Mouse (Mus musculus) midbrain, embryonic 11.5 days (tissue): ENCODE measurements around the gene Rfpl4b. TPM values are rescaled to one million over a fixed set of nuclear protein-coding genes. Genes with fewer than 3 reads are reported as not detected.
A peak's percentile ranks its signal among the peaks of the same experiment; 100 is the strongest.
"Not testable (repeated sequence)": the region's sequence is repeated elsewhere in the genome, so short reads cannot be mapped to it uniquely, and the experiment has no call there.

Experiments
- ATAC-seq: fragments of 200-750 bp; cut with Nextera tagmentation; 2 replicates; pipeline ENCODE4 v1.8.0; 2017; ENCODE audit warnings: moderate TSS enrichment, moderate library complexity; ENCODE audit not compliant: low FRiP score
- DNase-seq: peaks from one replicate; pipeline ENCODE4 v3.0.0; 2015; ENCODE audit warnings: low spot score; ENCODE audit errors: missing footprints
- H3K27ac ChIP-seq: fragments of 300-500 bp; sonication (generic); 2 replicates; pipeline ENCODE4 v1.5.1; 2014; ENCODE audit warnings: low read depth, low read length
- H3K27me3 ChIP-seq: fragments of 300-500 bp; sonication (generic); 2 replicates; pipeline ENCODE4 v1.6.1; 2014; ENCODE audit warnings: mild to moderate bottlenecking, low read length, moderate library complexity, mixed read lengths; ENCODE audit not compliant: control insufficient read depth, insufficient read depth
- H3K36me3 ChIP-seq: fragments of 300-500 bp; sonication (generic); 2 replicates; pipeline ENCODE4 v1.6.1; 2014; ENCODE audit warnings: mild to moderate bottlenecking, low read length, moderate library complexity, mixed read lengths; ENCODE audit not compliant: control insufficient read depth, insufficient read depth
- H3K4me1 ChIP-seq: fragments of 300-500 bp; sonication (generic); 2 replicates; pipeline ENCODE4 v1.6.1; 2014; ENCODE audit warnings: low read length; ENCODE audit not compliant: control insufficient read depth, insufficient read depth
- H3K4me2 ChIP-seq: fragments of 300-500 bp; sonication (generic); 2 replicates; pipeline ENCODE4 v1.6.1; 2014; ENCODE audit warnings: mild to moderate bottlenecking, moderate library complexity
- H3K4me3 ChIP-seq: fragments of 300-500 bp; sonication (generic); 2 replicates; pipeline ENCODE4 v1.5.1; 2014; ENCODE audit warnings: low read depth, low read length
- H3K9ac ChIP-seq: fragments of 300-500 bp; sonication (generic); 2 replicates; pipeline ENCODE4 v1.6.1; 2014; ENCODE audit warnings: low read length
- H3K9me3 ChIP-seq: fragments of 300-500 bp; sonication (generic); 2 replicates; pipeline ENCODE4 v1.6.1; 2016; ENCODE audit warnings: low read length; ENCODE audit not compliant: control insufficient read depth
- WGBS: fragments of 180-500 bp; shearing (Covaris S2); extraction: QIAGEN DNeasy Blood & Tissue Kit; methylation state at CpG from one replicate; pipeline ENCODE4 v1.1.7; 2014; 5-methylcytosine and 5-hydroxymethylcytosine counted together
- polyA plus RNA-seq: library from polyadenylated mRNA; unstranded; fragments of >200 nt; fragmentation: Nextera tagmentation; extraction: Ambion mirVana; gene quantifications from 2 replicates; pipeline ENCODE4 v1.2.1, GENCODE M21; 2014

The Rfpl4b gene
- polyA plus RNA-seq, result not detected in 2 replicates

DNA sequence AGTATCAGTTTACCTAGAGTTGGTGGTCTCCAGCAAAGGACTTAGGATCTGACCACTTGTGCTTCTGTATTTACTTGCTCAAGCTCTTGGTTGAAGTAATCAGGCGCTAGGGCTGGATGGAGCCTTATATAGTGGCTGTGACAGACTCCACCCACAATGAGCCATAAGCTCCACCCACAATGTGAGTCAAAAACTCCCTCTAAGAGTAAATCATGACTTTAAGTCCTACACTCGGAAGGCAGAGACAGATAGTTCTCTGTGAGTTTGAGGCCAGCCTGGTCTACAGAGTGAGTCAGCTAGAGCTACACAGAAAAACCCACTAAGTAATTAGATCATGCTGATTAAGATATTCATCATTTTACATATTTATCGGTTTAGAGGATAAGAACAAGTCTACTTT is at the start of gene Rfpl4b:
Rfpl4b (minus strand) TSS at position 101 of the 400 bp plus-strand sequence.
- Histone ChIP-seq H3K36me3 (no peaks in the 10 kb centered on the region), H3K27me3 (no peaks in the 10 kb centered on the region), H3K9ac (no peak within 1 kb of the TSS), H3K4me3 (no peak within 1 kb of the TSS), H3K27ac (no peak within 1 kb of the TSS), H3K9me3 (0 out of 2 replicates have a peak, but pooled peaks cover 4% of the 10 kb centered on the region), H3K4me1 (no peaks in the 10 kb centered on the region), H3K4me2 (no peak within 1 kb of the TSS)
- no peak for DNase-seq
- no peak for ATAC-seq
- WGBS, result 89% methylated on average over 3 of the region's 3 CpGs

DNA sequence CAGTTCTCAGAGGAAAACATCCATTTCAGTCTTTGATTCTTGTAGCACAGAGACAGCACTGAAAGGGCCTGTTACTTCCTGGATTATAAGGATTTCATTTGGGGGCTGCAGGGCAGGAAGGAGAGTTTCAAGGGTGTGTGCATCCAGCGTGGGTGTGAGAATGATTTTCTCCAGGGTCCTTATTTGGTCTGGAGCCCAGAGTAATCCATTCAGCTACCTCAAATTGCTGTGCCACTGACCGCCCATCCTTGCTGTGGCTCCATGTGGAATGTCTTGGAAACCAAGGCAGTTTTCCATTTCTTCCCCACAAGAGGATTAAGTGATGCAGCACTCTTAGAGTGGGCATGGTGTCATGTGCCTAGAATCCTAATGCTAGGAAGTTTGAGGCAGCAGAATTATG is 33.6 kb upstream of the Rfpl4b start:
- Histone ChIP-seq H3K4me3 (no peak overlapping the region), H3K9me3 (no peaks in the 10 kb centered on the region), H3K36me3 (no peaks in the 10 kb centered on the region), H3K27ac (no peak overlapping the region), H3K4me2 (no peak overlapping the region), H3K9ac (no peak overlapping the region), H3K4me1 (no peaks in the 10 kb centered on the region), H3K27me3 (no peaks in the 10 kb centered on the region)
- no peak for DNase-seq
- 63% methylated on average over 2 of the region's 2 CpGs for WGBS
- ATAC-seq, result no peak

DNA sequence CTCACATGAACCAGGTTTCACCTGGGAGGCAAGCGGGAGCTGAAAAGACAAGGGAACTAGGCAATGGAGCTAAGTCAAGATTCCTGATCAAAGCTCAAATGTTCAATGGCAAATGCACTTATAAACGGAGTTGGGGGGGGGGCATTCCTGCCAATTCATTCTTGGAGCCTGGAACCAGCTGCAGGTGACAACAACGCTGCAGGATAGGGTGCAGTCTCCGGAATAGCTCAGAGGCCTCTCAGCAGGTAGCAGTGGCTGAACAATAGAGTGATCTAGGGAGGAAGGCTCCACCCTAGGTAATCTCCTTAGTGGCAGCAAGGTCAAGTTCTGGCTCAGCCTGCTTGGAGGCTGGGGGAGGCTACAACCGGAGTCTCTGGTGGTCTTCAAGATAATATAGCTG is 28.4 kb upstream of the Rfpl4b start:
- H3K4me2 ChIP-seq, H3K4me1 ChIP-seq, H3K4me3 ChIP-seq, ATAC-seq, H3K9ac ChIP-seq, H3K9me3 ChIP-seq, H3K27ac ChIP-seq, H3K36me3 ChIP-seq, DNase-seq, H3K27me3 ChIP-seq: not testable (repeated sequence)
- WGBS, result 40% methylated on average over 5 of the region's 5 CpGs

DNA sequence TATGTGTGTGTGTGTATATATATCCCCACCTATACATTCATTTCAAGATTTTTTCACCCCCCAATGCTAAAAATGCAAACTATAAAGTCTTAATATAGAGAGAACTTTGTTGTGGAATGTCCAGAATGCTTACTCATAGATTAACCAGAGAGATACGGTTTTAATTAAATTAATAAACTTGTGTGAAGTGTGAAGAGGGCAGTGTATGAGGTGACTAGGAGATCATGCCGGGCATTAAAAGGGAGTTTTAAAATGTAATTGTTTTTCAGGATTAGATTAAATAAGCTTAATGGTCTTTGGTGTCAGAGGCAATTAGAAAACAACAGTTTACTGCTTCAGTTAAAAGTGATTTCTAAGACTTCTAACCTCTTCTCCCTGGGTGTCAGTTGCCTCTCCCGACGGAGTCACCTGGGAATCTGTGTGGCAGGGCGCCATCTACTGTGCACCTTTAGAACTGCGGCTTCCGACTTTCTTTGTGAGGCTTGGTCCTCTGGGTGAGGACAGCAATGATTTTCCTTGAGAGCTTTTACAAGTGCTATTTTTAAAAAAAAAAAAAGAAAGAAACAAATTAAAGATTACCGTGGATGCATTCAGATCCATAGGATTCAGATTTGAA is 27.4 kb upstream of the Rfpl4b start:
- H3K36me3 ChIP-seq, result no peaks in the 10 kb centered on the region
- no peak overlapping the region for H3K4me3 ChIP-seq
- no peak overlapping the region for H3K27ac ChIP-seq
- DNase-seq, result peak; percentile 99
- H3K9me3 ChIP-seq, result no peaks in the 10 kb centered on the region
- ATAC-seq, result peak; percentile 79
- H3K9ac ChIP-seq, result no peak overlapping the region
- no peaks in the 10 kb centered on the region for H3K4me1 ChIP-seq
- H3K27me3 ChIP-seq, result no peaks in the 10 kb centered on the region
- no peak overlapping the region for H3K4me2 ChIP-seq
- 27% methylated on average over 8 of the region's 8 CpGs for WGBS

- ATAC-seq (no peak), DNase-seq (no peak)
- Histone ChIP-seq H3K4me1 (no peaks in the 10 kb centered on the region), H3K36me3 (no peaks in the 10 kb centered on the region), H3K27me3 (no peaks in the 10 kb centered on the region), H3K27ac (no peak overlapping the region), H3K4me3 (no peak overlapping the region), H3K9ac (no peak overlapping the region), H3K4me2 (no peak overlapping the region), H3K9me3 (no peaks in the 10 kb centered on the region)
- 89% methylated on average over 4 of the region's 4 CpGs for WGBS
These were observed 26.7 kb upstream of the Rfpl4b start for GRCm38 (mm10) chr10:38848231-38848630.

GRCm38 (mm10) chr10:38823741-38824140 is 2.2 kb upstream of the Rfpl4b start:
- 45% methylated on average over 1 of the region's 1 CpGs for WGBS
- no peak overlapping the region for H3K27ac ChIP-seq
- no peaks in the 10 kb centered on the region for H3K27me3 ChIP-seq
- H3K4me1 ChIP-seq, result no peaks in the 10 kb centered on the region
- H3K36me3 ChIP-seq, result no peaks in the 10 kb centered on the region
- 0 out of 2 replicates have a peak, but pooled peaks cover 4% of the 10 kb centered on the region for H3K9me3 ChIP-seq
- no peak overlapping the region for H3K4me3 ChIP-seq
- no peak overlapping the region for H3K9ac ChIP-seq
- DNase-seq, result no peak
- ATAC-seq, result no peak
- no peak overlapping the region for H3K4me2 ChIP-seq

DNA sequence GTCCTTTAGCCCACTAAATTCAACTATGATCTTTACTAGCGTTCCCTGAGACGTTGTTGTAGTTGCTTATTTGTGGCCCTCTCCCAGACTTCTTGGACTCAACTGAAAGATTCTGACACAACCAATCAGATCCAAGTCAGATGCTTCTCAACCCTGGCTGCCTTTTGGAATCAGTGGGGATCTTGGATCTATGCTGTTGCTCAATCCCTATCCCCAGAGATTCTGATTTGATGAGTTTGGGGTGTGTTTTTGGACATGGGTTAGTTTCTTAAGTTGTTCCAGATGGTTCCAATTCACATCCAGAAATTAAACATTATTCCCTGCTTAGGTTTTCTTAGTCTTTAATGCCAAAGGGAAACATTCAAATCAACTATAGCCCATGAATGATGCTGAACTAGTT is 15.5 kb downstream of the Rfpl4b start:
- Histone ChIP-seq H3K9me3 (no peaks in the 10 kb centered on the region), H3K27ac (no peak overlapping the region), H3K36me3 (no peaks in the 10 kb centered on the region), H3K27me3 (no peaks in the 10 kb centered on the region), H3K4me2 (no peak overlapping the region), H3K4me1 (no peaks in the 10 kb centered on the region), H3K9ac (no peak overlapping the region), H3K4me3 (no peak overlapping the region)
- ATAC-seq (no peak), DNase-seq (no peak)
- 90% methylated on average over 2 of the region's 2 CpGs for WGBS

DNA sequence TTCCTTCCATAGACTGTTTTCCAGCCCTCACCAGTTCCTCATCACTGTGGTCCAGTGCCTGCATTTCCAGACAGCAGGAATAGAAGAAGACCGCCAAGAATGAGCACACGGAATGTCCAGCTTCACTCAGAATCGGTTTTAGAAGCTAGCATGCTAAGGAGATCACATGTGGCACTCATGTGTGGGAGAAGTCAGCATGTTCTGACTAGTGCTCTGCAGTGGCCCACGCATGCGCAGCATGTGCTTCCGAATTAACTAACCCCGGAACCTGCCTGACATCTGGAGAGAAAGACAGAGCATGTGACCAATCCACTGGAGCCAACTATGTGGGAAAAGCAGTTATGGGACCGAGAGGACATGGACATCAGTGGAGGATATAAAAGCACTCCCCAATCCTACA is 17.5 kb downstream of the Rfpl4b start:
- Histone ChIP-seq H3K27ac (no peak overlapping the region), H3K4me1 (no peaks in the 10 kb centered on the region), H3K9ac (no peak overlapping the region), H3K4me2 (no peak overlapping the region), H3K27me3 (no peaks in the 10 kb centered on the region), H3K36me3 (no peaks in the 10 kb centered on the region), H3K4me3 (no peak overlapping the region), H3K9me3 (no peaks in the 10 kb centered on the region)
- ATAC-seq (no peak), DNase-seq (no peak)
- 95% methylated on average over 8 of the region's 8 CpGs for WGBS

- H3K36me3 ChIP-seq, result no peaks in the 10 kb centered on the region
- H3K4me1 ChIP-seq, result no peaks in the 10 kb centered on the region
- H3K27me3 ChIP-seq, result no peaks in the 10 kb centered on the region
- no peak for ATAC-seq
- no peak overlapping the region for H3K4me3 ChIP-seq
- WGBS, result 94% methylated on average over 7 of the region's 7 CpGs
- H3K27ac ChIP-seq, result no peak overlapping the region
- H3K9ac ChIP-seq, result no peak overlapping the region
- no peaks in the 10 kb centered on the region for H3K9me3 ChIP-seq
- no peak overlapping the region for H3K4me2 ChIP-seq
- no peak for DNase-seq
These were observed 18.3 kb downstream of the Rfpl4b start for GRCm38 (mm10) chr10:38803304-38803703.
